Mouse (Mus musculus): ENCODE results near the gene Scnn1a. TPM values are rescaled to one million over a fixed set of nuclear protein-coding genes. Genes with fewer than 3 reads are reported as not detected.
A peak's percentile ranks its signal among the peaks of the same experiment; 100 is the strongest.

Gene Scnn1a
- polyA plus RNA-seq, 1 experiment = 0.74 TPM

DNA sequence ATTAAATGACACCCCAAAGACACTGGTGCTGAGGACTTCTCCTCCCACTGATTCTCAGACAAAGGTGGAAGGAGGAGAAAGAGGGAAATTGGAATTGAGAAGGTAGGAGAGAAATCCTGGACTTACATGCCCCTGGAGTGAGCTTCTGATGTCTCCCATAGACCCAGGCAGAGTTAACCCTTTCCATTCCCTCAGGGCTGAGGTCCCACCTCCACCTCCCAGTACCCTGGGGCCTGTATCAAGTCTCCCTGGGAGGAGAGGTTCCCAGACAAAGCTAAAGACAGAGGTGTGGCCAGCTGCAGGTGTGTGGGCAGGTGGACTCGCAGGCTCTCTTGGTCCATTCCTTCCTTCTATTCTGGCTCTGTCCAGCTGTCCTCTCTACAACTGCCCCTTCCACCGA is 61.6 kb downstream of the Scnn1a start:
- Histone ChIP-seq H3K4me1 (ENCODE audit: control insufficient read depth, insufficient read depth, low read length) (no peaks in the 10 kb centered on the region), H3K27me3 (ENCODE audit: control insufficient read depth, insufficient read depth, low read length) (peaks cover 1% of the 10 kb centered on the region; the same call in 1 of the 2 replicates), H3K27ac (ENCODE audit: insufficient read depth, low read length) (no peak overlapping the region), H3K4me3 (replicated peaks; ENCODE audit: insufficient read depth, low read depth, low read length) (no peak overlapping the region)
- TF ChIP-seq POLR2A (IDR thresholded peaks at IDR 0.05; ENCODE audit: borderline replicate concordance, insufficient read depth, low read length) = no peak
- TF ChIP-seq CTCF (IDR thresholded peaks at IDR 0.05; ENCODE audit: borderline replicate concordance, insufficient read depth, low read depth, low read length) = no peak
- no peak for DNase-seq
- WGBS = 65% methylated on average over 2 of the region's 2 CpGs

DNA sequence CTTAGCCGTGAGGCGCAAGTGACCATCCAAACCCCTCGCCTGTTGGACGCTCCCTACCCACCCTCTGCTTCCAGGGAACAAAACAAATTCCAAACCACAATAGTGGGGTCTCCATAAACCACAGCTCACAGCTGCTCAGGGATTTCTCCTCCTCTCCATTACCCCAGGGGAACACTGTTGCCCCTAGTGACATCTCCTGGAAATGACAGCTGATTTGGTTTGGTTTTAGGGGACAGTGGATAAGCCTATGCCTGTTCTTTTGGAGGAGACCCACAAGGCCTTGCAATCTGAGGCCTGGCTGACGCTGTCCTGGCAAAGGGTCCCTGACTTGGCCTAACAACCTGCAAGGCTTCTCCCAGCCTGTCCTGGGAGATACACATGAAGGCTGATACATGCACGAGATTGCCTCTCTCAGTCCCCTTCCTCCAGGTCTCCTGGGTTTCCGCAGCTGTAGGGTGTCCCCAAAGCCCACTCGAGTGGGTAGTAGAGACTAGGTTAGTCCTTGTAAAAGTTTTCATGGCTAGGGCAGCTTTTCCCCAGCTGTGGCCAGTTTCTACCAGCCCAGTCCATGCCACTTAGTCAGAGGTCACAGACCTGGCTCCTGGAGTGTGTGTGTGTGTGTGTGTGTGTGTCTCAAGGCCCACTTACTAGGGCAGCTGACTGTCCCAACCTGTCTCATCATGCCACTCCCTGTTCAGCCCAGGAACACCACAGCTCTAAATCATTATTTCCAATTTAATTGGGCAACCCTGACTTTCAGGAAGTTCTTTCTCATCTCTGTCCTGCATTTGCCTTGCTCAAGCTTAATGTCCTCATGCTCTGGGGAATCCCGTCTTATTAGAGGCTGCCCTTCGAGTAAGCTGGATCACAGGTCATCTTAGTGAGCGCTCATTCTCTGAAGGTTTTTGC is 64.9 kb downstream of the Scnn1a start:
- no peak for DNase-seq
- TF ChIP-seq CTCF (IDR thresholded peaks at IDR 0.05; ENCODE audit: borderline replicate concordance, insufficient read depth, low read depth, low read length) = 0 out of 2 replicates have a peak, but pooled peaks have one; percentile 23
- TF ChIP-seq POLR2A (IDR thresholded peaks at IDR 0.05; ENCODE audit: borderline replicate concordance, insufficient read depth, low read length) = no peak

DNA sequence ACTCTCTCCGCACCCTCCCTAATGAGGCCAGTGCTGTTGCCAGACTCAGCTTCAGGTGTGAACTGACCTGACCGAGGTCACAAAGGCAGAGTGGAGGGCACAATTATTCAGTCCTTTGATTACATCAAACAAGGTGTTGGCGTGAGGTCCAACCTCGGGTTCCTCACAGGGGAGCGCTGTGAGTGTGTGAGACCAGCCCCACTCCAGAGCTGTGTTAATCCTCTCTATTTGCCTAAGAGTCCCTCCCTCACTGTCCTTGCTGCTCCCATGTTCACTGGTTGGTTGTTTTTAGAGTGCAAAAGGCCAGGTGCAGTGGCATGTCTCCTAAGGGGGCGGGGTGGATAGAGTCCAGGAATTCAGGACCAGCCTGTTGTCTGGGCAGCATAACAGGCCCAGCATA is 65.6 kb downstream of the Scnn1a start:
- WGBS = 82% methylated on average over 6 of the region's 6 CpGs
- no peaks in the 10 kb centered on the region for H3K4me1 ChIP-seq (ENCODE audit: control insufficient read depth, insufficient read depth, low read length)

More for the DNA sequence above, 64.9 kb downstream of the Scnn1a start:
- H3K4me1 ChIP-seq (ENCODE audit: control insufficient read depth, insufficient read depth, low read length) = no peaks in the 10 kb centered on the region
- H3K27ac ChIP-seq (ENCODE audit: insufficient read depth, low read length) = no peak overlapping the region
- H3K4me3 ChIP-seq (replicated peaks; ENCODE audit: insufficient read depth, low read depth, low read length) = no peak overlapping the region
- WGBS = 68% methylated on average over 11 of the region's 11 CpGs
- H3K27me3 ChIP-seq (ENCODE audit: control insufficient read depth, insufficient read depth, low read length) = no peaks in the 10 kb centered on the region; the same call in 1 of the 2 replicates

DNA sequence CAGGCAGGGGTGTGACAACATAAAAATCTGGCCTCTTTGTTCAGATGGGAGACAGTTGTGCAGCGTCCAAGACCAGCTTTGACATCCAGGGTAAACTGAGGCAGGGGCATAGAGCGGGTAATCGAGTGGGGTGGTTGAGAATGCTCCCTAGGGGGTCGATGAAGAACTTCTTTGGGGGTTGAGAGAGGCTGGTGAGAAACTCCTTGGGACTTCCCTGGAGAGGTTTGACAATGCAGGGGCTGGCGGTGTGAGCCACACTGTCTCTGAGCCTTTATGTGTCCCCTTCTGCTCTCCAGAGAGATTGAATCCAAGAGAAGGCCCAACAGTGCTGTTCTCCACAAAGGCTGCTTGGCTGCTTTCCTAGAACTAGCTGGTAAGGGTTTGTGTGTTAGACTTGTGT is 69.4 kb downstream of the Scnn1a start:
- Histone ChIP-seq H3K4me3 (replicated peaks; ENCODE audit: insufficient read depth, low read depth, low read length) (no peak overlapping the region), H3K27ac (ENCODE audit: insufficient read depth, low read length) (no peak overlapping the region), H3K4me1 (ENCODE audit: control insufficient read depth, insufficient read depth, low read length) (no peaks in the 10 kb centered on the region), H3K27me3 (ENCODE audit: control insufficient read depth, insufficient read depth, low read length) (no peaks in the 10 kb centered on the region)
- WGBS = 79% methylated on average over 5 of the region's 5 CpGs
- no peak for DNase-seq
- TF ChIP-seq CTCF (IDR thresholded peaks at IDR 0.05; ENCODE audit: borderline replicate concordance, insufficient read depth, low read depth, low read length) (no peak), POLR2A (IDR thresholded peaks at IDR 0.05; ENCODE audit: borderline replicate concordance, insufficient read depth, low read length) (no peak)

More for the DNA sequence above, 65.6 kb downstream of the Scnn1a start:
- H3K27ac ChIP-seq (ENCODE audit: insufficient read depth, low read length) = no peak overlapping the region
- TF ChIP-seq CTCF (IDR thresholded peaks at IDR 0.05; ENCODE audit: borderline replicate concordance, insufficient read depth, low read depth, low read length) (no peak), POLR2A (IDR thresholded peaks at IDR 0.05; ENCODE audit: borderline replicate concordance, insufficient read depth, low read length) (no peak)
- H3K27me3 ChIP-seq (ENCODE audit: control insufficient read depth, insufficient read depth, low read length) = no peaks in the 10 kb centered on the region; the same call in 1 of the 2 replicates
- DNase-seq = no peak
- H3K4me3 ChIP-seq (replicated peaks; ENCODE audit: insufficient read depth, low read depth, low read length) = no peak overlapping the region

Other genes starting within 250 kb of the Scnn1a start
- gene Chd4, start 224.7 kb upstream of the Scnn1a start, polyA plus RNA-seq (2012; rRNA removed) = 110 and 112 TPM in 2 replicates
- gene Nop2, start 188.8 kb upstream of the Scnn1a start, polyA plus RNA-seq (2012; rRNA removed) = 24.5 and 24.9 TPM in 2 replicates
- 95.4 and 96.0 TPM in 2 replicates for gene Iffo1, start 175.4 kb upstream of the Scnn1a start, polyA plus RNA-seq (2012; rRNA removed)
- 5,061 and 5,782 TPM in 2 replicates for gene Gapdh, start 154.2 kb upstream of the Scnn1a start, polyA plus RNA-seq (2012; rRNA removed)
- gene Ncapd2, start 129.0 kb upstream of the Scnn1a start, polyA plus RNA-seq (2012; rRNA removed) = 80.8 and 85.4 TPM in 2 replicates
- gene Mrpl51, start 128.9 kb upstream of the Scnn1a start, polyA plus RNA-seq (2012; rRNA removed) = 61.6 and 70.4 TPM in 2 replicates
- gene Vamp1, start 105.1 kb upstream of the Scnn1a start, polyA plus RNA-seq (2012; rRNA removed) = 556 and 718 TPM in 2 replicates
- 6.3 TPM in 2 replicates for gene Tapbpl, start 88.8 kb upstream of the Scnn1a start, polyA plus RNA-seq (2012; rRNA removed)
- gene Cd27, start 83.6 kb upstream of the Scnn1a start, polyA plus RNA-seq (2012; rRNA removed) = 0.13 TPM in 1 of 2 replicates, not detected in the other
- not detected in 2 replicates for gene Tuba3a, start 34.6 kb upstream of the Scnn1a start, polyA plus RNA-seq (2012; rRNA removed)
- 12.1 and 12.5 TPM in 2 replicates for gene Ltbr, start 6.8 kb upstream of the Scnn1a start, polyA plus RNA-seq (2012; rRNA removed)
- 11.4 and 11.8 TPM in 2 replicates for gene Tnfrsf1a, start 28.7 kb downstream of the Scnn1a start, polyA plus RNA-seq (2012; rRNA removed)
- 0.06 and 0.10 TPM in 2 replicates for gene Plekhg6, start 60.1 kb downstream of the Scnn1a start, polyA plus RNA-seq (2012; rRNA removed)
- gene Cd9, start 174.1 kb downstream of the Scnn1a start, polyA plus RNA-seq (2012; rRNA removed) = 91.2 and 96.9 TPM in 2 replicates
- 15.0 and 20.2 TPM in 2 replicates for gene Vwf, start 226.1 kb downstream of the Scnn1a start, polyA plus RNA-seq (2012; rRNA removed)

Measured in cerebellum, adult 2 months (tissue).